Mouse (Mus musculus) cortical plate, adult 2 months (tissue): ENCODE measurements around the gene 9130019O22Rik.

Experiments
- CTCF ChIP-seq: fragments of 200-500 bp; IDR thresholded peaks from 2 replicates; pipeline ENCODE4 v1.5.1; 2011; ENCODE audit warnings: mild to moderate bottlenecking, control low read depth, low read length; ENCODE audit not compliant: insufficient read depth; ENCODE audit errors: extremely low read depth
- POLR2A ChIP-seq: fragments of 200-500 bp; IDR thresholded peaks from 2 replicates; pipeline ENCODE4 v1.6.1; 2011; ENCODE audit warnings: mild to moderate bottlenecking, low read length, control low read depth; ENCODE audit not compliant: insufficient read depth; ENCODE audit errors: extremely low read depth

- TF ChIP-seq CTCF = no peak
- no peak for TF ChIP-seq POLR2A
Measured at GRCm38 (mm10) chr7:127402980-127403379, 16.0 kb upstream of the 9130019O22Rik start.
